25 mouse cellular contexts compared by ENCODE assay signal in the genomic region with DNA sequence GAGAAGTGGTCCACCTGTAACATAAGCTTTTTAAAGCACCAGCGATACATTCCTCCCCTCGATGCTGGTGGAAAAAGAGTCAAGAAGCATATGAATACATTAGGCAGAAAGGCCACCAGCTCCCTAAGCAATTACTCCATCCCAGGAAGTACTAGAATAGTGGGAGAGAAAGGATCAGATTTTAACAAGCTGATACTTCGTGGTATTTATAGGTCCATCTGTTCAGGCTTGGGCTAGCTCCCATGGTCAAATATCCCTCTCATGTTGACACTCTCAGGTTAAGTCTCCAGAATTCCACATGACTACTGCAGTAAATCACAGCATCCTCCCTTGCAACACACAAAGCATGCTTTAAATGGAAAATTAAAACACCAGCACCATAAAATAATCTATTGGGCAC. TPM values are rescaled to one million over a fixed set of nuclear protein-coding genes. Genes with fewer than 3 reads are reported as not detected.
DNase-seq lines count a peak whose midpoint lies in the region; ATAC-seq and TF ChIP-seq lines count a peak whose summit lies in the region.
"Had no signal": no experiment of that assay in that cellular context is flagged by ENCODE, and none has a peak within 500 bp of the region (broad histone marks: within the 10 kb centered on the region; RNA-seq: fewer than 3 reads in every experiment).

No protein-coding gene starts in this region.

- no peak overlapping the region for H3K4me3 ChIP-seq in kidney, embryonic 14.5 days (ENCODE audit: low read length)
- H3K4me3 ChIP-seq in kidney, postnatal 0 days (replicated peaks; ENCODE audit: low read depth, low read length): no peak overlapping the region
- H3K4me3 ChIP-seq in limb, embryonic 14.5 days (replicated peaks; ENCODE audit: low read length): no peak overlapping the region
- no peak overlapping the region for H3K4me3 ChIP-seq in myocyte
- H3K4me3 ChIP-seq: embryonic facial prominence, embryonic 12.5 days; embryonic facial prominence, embryonic 15.5 days; heart, embryonic 12.5 days; heart, embryonic 15.5 days; hindbrain, embryonic 10.5 days; hindbrain, embryonic 13.5 days had no signal

- no peak for DNase-seq in kidney, adult 8-10 months
- DNase-seq in kidney, postnatal 0 days (ENCODE audit: low spot score): peak; percentile 71
- DNase-seq in kidney, postnatal 10 days: no peak
- DNase-seq in limb, embryonic 14.5 days (ENCODE audit: low spot score): no peak
- DNase-seq in ovary, adult 18-20 months (ENCODE audit: low spot score): no peak
- no peak for DNase-seq in right cerebral cortex, adult 2 months (ENCODE audit: low spot score in 2 of 2)
- DNase-seq: adrenal gland, adult 2 months; adrenal gland, postnatal 14 days; cerebellum, adult 11 months; cerebellum, adult 9-11 months; cerebellum, postnatal 25 days; gastrocnemius, postnatal 25 days; heart, adult 18-20 months; heart, postnatal 36 days had no signal

- TF ChIP-seq POLR2A in limb, embryonic 14.5 days (IDR thresholded peaks at IDR 0.05; ENCODE audit: borderline replicate concordance, extremely low read depth, insufficient read depth, insufficient read length): no peak
- TF ChIP-seq POLR2A in myocyte (IDR thresholded peaks at IDR 0.05; ENCODE audit: insufficient read length, low read depth): no peak

- H3ac ChIP-seq in myocyte (ENCODE audit: control insufficient read depth, insufficient read length): no peak overlapping the region

- no peaks in the 10 kb centered on the region for H3K27me3 ChIP-seq in kidney, embryonic 14.5 days (ENCODE audit: control insufficient read depth, insufficient read depth, low read length)
- no peaks in the 10 kb centered on the region for H3K27me3 ChIP-seq in kidney, postnatal 0 days (ENCODE audit: insufficient read depth, low read length)
- no peaks in the 10 kb centered on the region for H3K27me3 ChIP-seq in limb, embryonic 14.5 days (ENCODE audit: control insufficient read depth, insufficient read depth, low read length)
- no peaks in the 10 kb centered on the region for H3K27me3 ChIP-seq in myocyte (ENCODE audit: control insufficient read depth, insufficient read depth, insufficient read length)
- H3K27me3 ChIP-seq: embryonic facial prominence, embryonic 12.5 days; embryonic facial prominence, embryonic 15.5 days; heart, embryonic 12.5 days; heart, embryonic 15.5 days; hindbrain, embryonic 13.5 days had no signal

- H3K27ac ChIP-seq in kidney, embryonic 14.5 days (ENCODE audit: low read depth, low read length): no peak overlapping the region
- no peak overlapping the region for H3K27ac ChIP-seq in kidney, postnatal 0 days
- H3K27ac ChIP-seq in limb, embryonic 14.5 days (replicated peaks; ENCODE audit: low read depth, low read length): 0 out of 2 replicates have a peak overlapping the region, but pooled peaks have one; percentile 26
- H3K27ac ChIP-seq: embryonic facial prominence, embryonic 12.5 days; embryonic facial prominence, embryonic 15.5 days; hindbrain, embryonic 10.5 days; hindbrain, embryonic 13.5 days had no signal

- TF ChIP-seq CTCF in kidney, postnatal 0 days (IDR thresholded peaks at IDR 0.05; ENCODE audit: low read depth): no peak

- ATAC-seq in kidney, embryonic 14.5 days (ENCODE audit: low FRiP score, low TSS enrichment): peak; percentile 78; the same call in 1 of the 2 replicates
- ATAC-seq in kidney, postnatal 0 days (replicated peaks; ENCODE audit: low FRiP score, low read depth): no peak
- ATAC-seq in limb, embryonic 14.5 days (ENCODE audit: low FRiP score, low read depth): peak; percentile 68; the same call in 1 of the 2 replicates
- ATAC-seq: CD4-positive, CD25-positive, alpha-beta regulatory T cell, adult 4 months; forebrain, embryonic 14.5 days; forebrain, postnatal 0 days had no signal

- H3K4me2 ChIP-seq in kidney, embryonic 14.5 days (replicated peaks; ENCODE audit: low read depth, low read length): no peak overlapping the region
- H3K4me2 ChIP-seq in kidney, postnatal 0 days (ENCODE audit: low read length): no peak overlapping the region
- 0 out of 2 replicates have a peak overlapping the region, but pooled peaks have one; percentile 7 for H3K4me2 ChIP-seq in limb, embryonic 14.5 days (replicated peaks; ENCODE audit: low read depth, low read length, severe bottlenecking)
- no peak overlapping the region for H3K4me2 ChIP-seq in myocyte (ENCODE audit: low read depth)
- H3K4me2 ChIP-seq: embryonic facial prominence, embryonic 12.5 days; embryonic facial prominence, embryonic 15.5 days; heart, embryonic 12.5 days; heart, embryonic 15.5 days; hindbrain, embryonic 13.5 days had no signal

- H3K9me3 ChIP-seq in kidney, embryonic 14.5 days (ENCODE audit: control insufficient read depth, low read length): no peaks in the 10 kb centered on the region; the same call in 1 of the 2 replicates
- no peaks in the 10 kb centered on the region for H3K9me3 ChIP-seq in kidney, postnatal 0 days (replicated peaks; ENCODE audit: low read length)
- no peaks in the 10 kb centered on the region; the same call in 1 of the 2 replicates for H3K9me3 ChIP-seq in limb, embryonic 14.5 days (ENCODE audit: control insufficient read depth, low read length)
- H3K9me3 ChIP-seq: embryonic facial prominence, embryonic 12.5 days; embryonic facial prominence, embryonic 15.5 days; heart, embryonic 15.5 days; hindbrain, embryonic 10.5 days; hindbrain, embryonic 13.5 days had no signal

- H3K9ac ChIP-seq in kidney, embryonic 14.5 days (ENCODE audit: low read depth, low read length): no peak overlapping the region
- no peak overlapping the region for H3K9ac ChIP-seq in kidney, postnatal 0 days (ENCODE audit: low read depth, low read length)
- no peak overlapping the region for H3K9ac ChIP-seq in limb, embryonic 14.5 days (ENCODE audit: low read depth, low read length, severe bottlenecking)
- H3K9ac ChIP-seq: embryonic facial prominence, embryonic 12.5 days; embryonic facial prominence, embryonic 15.5 days; forebrain, postnatal 0 days; heart, embryonic 12.5 days; heart, embryonic 15.5 days; hindbrain, embryonic 13.5 days had no signal

- H3K4me1 ChIP-seq in kidney, embryonic 14.5 days (ENCODE audit: control insufficient read depth, insufficient read depth, low read length): no peaks in the 10 kb centered on the region
- no peaks in the 10 kb centered on the region for H3K4me1 ChIP-seq in kidney, postnatal 0 days (replicated peaks; ENCODE audit: insufficient read depth, low read length)
- peaks cover 17% of the 10 kb centered on the region for H3K4me1 ChIP-seq in limb, embryonic 14.5 days (ENCODE audit: control insufficient read depth, insufficient read depth, low read length)
- H3K4me1 ChIP-seq: embryonic facial prominence, embryonic 12.5 days; heart, embryonic 12.5 days; hindbrain, embryonic 10.5 days; hindbrain, embryonic 13.5 days had no signal

- WGBS in kidney, embryonic 14.5 days: 40% methylated on average over 3 of the region's 3 CpGs
- WGBS in kidney, postnatal 0 days: 27% methylated on average over 3 of the region's 3 CpGs
- WGBS in limb, embryonic 14.5 days: 23% methylated on average over 3 of the region's 3 CpGs

- H3K79me2 ChIP-seq in myocyte (ENCODE audit: control insufficient read depth, insufficient read depth): no peaks in the 10 kb centered on the region

- no peaks in the 10 kb centered on the region for H3K36me3 ChIP-seq in kidney, embryonic 14.5 days (ENCODE audit: control insufficient read depth, insufficient read depth, low read length)
- no peaks in the 10 kb centered on the region for H3K36me3 ChIP-seq in kidney, postnatal 0 days (ENCODE audit: insufficient read depth, low read length)
- no peaks in the 10 kb centered on the region for H3K36me3 ChIP-seq in limb, embryonic 14.5 days (ENCODE audit: control insufficient read depth, insufficient read depth, low read length)
- H3K36me3 ChIP-seq in myocyte (ENCODE audit: control insufficient read depth, insufficient read depth): no peaks in the 10 kb centered on the region
- H3K36me3 ChIP-seq: embryonic facial prominence, embryonic 12.5 days; embryonic facial prominence, embryonic 15.5 days; heart, embryonic 12.5 days; heart, embryonic 15.5 days; hindbrain, embryonic 10.5 days; hindbrain, embryonic 13.5 days had no signal

TF ChIP-seq in myocyte, 11 proteins besides CTCF, POLR2A, EP300 and RAD21:
- peak; percentile 6 for TF ChIP-seq TCF12 (IDR thresholded peaks at IDR 0.05; ENCODE audit: insufficient read depth, poor library complexity, severe bottlenecking)
- TF ChIP-seq USF1 (IDR thresholded peaks at IDR 0.05; ENCODE audit: low read depth): no peak
- TF ChIP-seq TCF3 (IDR thresholded peaks at IDR 0.05; ENCODE audit: insufficient read length, low read depth): no peak

RNA-seq across cellular contexts. Expression of gene Rhobtb1, which starts 32.3 kb away (rescaled TPM):
- polyA plus RNA-seq in kidney, embryonic 14.5 days (2014; fragmentation: Nextera tagmentation; extraction: Ambion mirVana): 20.3 and 26.6 TPM in 2 replicates
- 23.3 and 24.6 TPM in 2 replicates for polyA plus RNA-seq in kidney, postnatal 0 days (2015; fragmentation: Nextera tagmentation; extraction: Ambion mirVana)
- 17.5 and 18.1 TPM in 2 replicates for polyA plus RNA-seq in limb, embryonic 14.5 days (2012; rRNA removed)
- 35.0 and 38.6 TPM in 2 replicates for polyA plus RNA-seq in limb, embryonic 14.5 days (2014; fragmentation: Nextera tagmentation; extraction: Ambion mirVana)
- 7.5 TPM for polyA plus RNA-seq in myocyte (2012; fragmentation: generic; extraction: Trizol)
- polyA plus RNA-seq: CD4-positive, CD25-positive, alpha-beta regulatory T cell, adult 4 months had no signal
